Mouse (Mus musculus): ENCODE results near the gene Naa60. TPM values are rescaled to one million over a fixed set of nuclear protein-coding genes. Genes with fewer than 3 reads are reported as not detected.

Naa60 gene
- polyA plus RNA-seq, 1 experiment from 2014 or later, result 68.9 TPM

DNA sequence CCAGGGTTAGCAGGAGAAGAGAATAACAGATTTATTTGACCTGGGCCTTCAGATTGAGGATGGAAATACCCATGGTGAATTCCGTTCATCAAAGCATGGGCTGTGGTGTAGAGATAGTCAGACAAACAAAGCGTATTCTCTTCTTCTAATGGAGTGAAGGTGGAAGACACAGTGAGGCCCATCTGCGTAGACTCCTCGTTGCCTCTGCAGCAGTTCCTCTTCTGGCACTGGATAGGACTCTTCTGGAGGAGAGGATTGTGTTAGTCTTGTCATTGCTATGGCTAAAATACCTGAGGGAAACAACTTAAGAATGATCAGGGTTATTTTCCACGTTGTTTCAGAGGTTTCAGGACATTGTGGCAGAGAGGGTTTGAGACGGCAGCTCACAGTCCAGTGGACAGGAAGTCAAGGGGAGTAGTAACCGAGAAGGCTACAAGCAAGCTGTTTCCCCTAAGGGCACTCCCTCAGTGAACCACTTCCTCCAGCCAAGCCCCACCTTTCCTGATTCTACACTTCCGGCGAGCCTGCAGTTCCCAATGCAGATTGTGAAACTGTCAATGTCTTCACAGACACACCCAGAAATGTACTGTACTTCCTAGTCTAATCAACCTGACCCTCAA is 23.1 kb downstream of the Naa60 start:
- no peaks in the 10 kb centered on the region for H3K4me1 ChIP-seq
- H3K36me3 ChIP-seq, result peaks cover 40% of the 10 kb centered on the region
- no peak for ATAC-seq (ENCODE audit: low FRiP score, low read depth)

DNA sequence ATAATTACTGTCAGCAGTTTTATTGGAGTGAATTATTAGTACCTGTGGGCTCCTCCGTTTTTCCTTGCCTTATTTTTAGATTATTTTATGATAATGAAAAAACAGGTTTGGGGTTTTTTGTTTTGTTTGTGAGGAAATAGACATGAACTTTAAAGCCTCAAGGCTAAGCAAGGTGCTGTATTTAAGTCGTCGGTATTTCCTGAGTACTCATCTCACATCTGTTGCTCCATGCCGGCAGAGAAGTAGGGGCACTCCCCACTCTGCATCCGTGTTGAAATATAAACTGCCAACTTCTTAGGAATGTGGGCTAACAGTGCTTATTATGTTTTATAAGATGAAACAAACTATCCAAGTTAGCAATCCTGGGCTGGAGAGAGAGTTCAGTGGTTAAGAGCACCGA is 23.9 kb downstream of the Naa60 start:
- no peak for ATAC-seq (ENCODE audit: low FRiP score, low read depth)
- 91% methylated on average over 6 of the region's 6 CpGs for WGBS

More for the DNA sequence above, 23.1 kb downstream of the Naa60 start:
- WGBS, result 84% methylated on average over 9 of the region's 9 CpGs
- Histone ChIP-seq H3K4me3 (no peak overlapping the region), H3K27ac (no peak overlapping the region), H3K9me3 (no peaks in the 10 kb centered on the region), H3K27me3 (replicated peaks) (no peaks in the 10 kb centered on the region), H3K4me2 (replicated peaks) (no peak overlapping the region), H3K9ac (no peak overlapping the region)

DNA sequence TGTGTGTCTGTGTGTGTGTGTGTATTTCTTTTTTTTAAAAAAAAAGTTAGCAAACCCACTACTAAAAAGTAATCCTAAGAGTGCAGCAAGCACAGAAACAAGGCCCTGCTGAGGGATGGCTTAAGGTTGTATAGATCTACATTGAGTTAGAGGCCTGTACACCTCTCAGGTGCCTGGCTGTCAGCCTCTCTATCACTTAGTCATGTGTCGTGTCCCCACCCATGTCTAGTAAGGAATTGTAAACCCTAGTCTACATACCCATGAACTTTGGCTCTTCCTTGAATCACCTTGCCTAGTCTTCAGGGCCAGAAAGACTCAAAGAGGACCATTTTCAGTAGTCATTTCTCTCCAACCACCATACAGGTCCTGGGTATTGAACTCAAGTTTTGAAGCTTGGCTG is 24.4 kb downstream of the Naa60 start:
- no peak overlapping the region for H3K4me2 ChIP-seq (replicated peaks)
- no peak for ATAC-seq (ENCODE audit: low FRiP score, low read depth)
- no peaks in the 10 kb centered on the region for H3K4me1 ChIP-seq
- 96% methylated on average over 1 of the region's 1 CpGs for WGBS
- H3K4me3 ChIP-seq, result no peak overlapping the region
- H3K27me3 ChIP-seq (replicated peaks), result no peaks in the 10 kb centered on the region
- H3K9me3 ChIP-seq, result no peaks in the 10 kb centered on the region
- peaks cover 52% of the 10 kb centered on the region for H3K36me3 ChIP-seq
- H3K27ac ChIP-seq, result no peak overlapping the region
- no peak overlapping the region for H3K9ac ChIP-seq

More for the DNA sequence above, 23.9 kb downstream of the Naa60 start:
- H3K9ac ChIP-seq, result no peak overlapping the region
- no peak overlapping the region for H3K4me3 ChIP-seq
- H3K4me2 ChIP-seq (replicated peaks), result no peak overlapping the region
- H3K4me1 ChIP-seq, result no peaks in the 10 kb centered on the region
- H3K9me3 ChIP-seq, result no peaks in the 10 kb centered on the region
- no peak overlapping the region for H3K27ac ChIP-seq
- H3K27me3 ChIP-seq (replicated peaks), result no peaks in the 10 kb centered on the region
- H3K36me3 ChIP-seq, result peaks cover 47% of the 10 kb centered on the region

DNA sequence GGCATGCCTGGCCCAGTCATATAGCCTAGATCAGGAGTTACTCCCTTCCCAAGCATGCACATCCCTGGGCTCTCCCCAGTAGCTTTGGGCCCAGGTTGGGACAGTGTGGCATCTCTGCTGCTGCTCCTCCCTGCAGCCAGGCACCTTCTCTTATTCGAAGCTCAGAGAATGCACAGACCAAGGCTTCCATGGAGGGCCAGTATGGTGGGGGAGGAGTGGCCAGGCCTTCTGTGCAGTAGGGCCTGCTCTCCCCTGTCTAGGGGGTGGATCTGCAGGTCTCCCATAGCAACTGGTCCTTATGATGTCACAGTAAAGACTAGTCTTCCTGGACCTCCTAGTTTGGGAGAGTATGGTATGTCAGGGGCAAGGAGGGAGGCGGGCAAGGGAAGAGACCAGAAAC is 35.3 kb downstream of the Naa60 start:
- H3K27ac ChIP-seq, result no peak overlapping the region
- no peak for ATAC-seq (ENCODE audit: low FRiP score, low read depth)
- 68% methylated on average over 2 of the region's 2 CpGs for WGBS
- H3K9ac ChIP-seq, result no peak overlapping the region
- H3K4me3 ChIP-seq, result no peak overlapping the region
- no peaks in the 10 kb centered on the region for H3K9me3 ChIP-seq
- H3K27me3 ChIP-seq (replicated peaks), result no peaks in the 10 kb centered on the region
- peaks cover 7% of the 10 kb centered on the region for H3K4me1 ChIP-seq
- peaks cover 29% of the 10 kb centered on the region for H3K36me3 ChIP-seq
- H3K4me2 ChIP-seq (replicated peaks), result no peak overlapping the region

DNA sequence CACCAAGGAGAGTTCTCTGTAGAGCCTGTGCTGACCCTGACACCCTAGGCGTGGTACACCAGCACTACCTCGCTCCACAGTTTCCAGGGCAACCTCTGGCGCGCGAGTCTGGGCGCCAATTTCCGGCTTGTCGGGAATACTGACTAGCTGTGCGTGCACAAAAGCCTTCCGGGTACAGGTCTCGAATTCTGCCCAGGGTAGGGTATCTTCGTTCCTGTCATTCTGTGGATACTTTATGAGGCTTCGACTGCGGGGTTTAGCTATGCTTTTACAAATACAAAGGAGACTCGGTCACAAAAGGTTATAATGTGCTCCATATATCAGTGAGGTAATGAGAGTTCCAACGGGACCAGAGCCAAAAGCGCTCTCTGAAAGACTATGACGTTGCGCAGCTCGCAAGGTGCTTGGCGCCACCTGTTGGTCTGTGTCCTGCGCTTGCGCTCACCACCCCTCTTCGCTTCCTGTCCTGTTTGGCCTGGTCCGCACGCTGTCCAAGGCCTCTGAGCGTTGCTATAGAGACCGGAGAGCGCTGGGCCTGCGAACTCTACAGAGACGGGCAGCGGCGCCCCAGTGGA is 36.4 kb downstream of the Naa60 start, which contains the start of the genes 1700037C18Rik and Cluap1:
Gene 1700037C18Rik, minus strand, starts transcription at position 153 of the 575 bp plus-strand sequence.
Gene Cluap1, plus strand, starts transcription at position 265 of the 575 bp plus-strand sequence.
- no peak within 1 kb of the TSS for H3K27ac ChIP-seq
- H3K9ac ChIP-seq, result peak within 1 kb of the TSS; percentile 56
- H3K36me3 ChIP-seq, result peaks cover 31% of the 10 kb centered on the region
- peak within 1 kb of the TSS; percentile 86 for H3K4me2 ChIP-seq (replicated peaks)
- H3K27me3 ChIP-seq (replicated peaks), result no peaks in the 10 kb centered on the region
- peak within 1 kb of the TSS; percentile 57 for H3K4me3 ChIP-seq
- peaks cover 7% of the 10 kb centered on the region for H3K4me1 ChIP-seq
- peak; percentile 97 for ATAC-seq (ENCODE audit: low FRiP score, low read depth)
- under 1% methylated on average over 33 of the region's 33 CpGs for WGBS
- no peaks in the 10 kb centered on the region for H3K9me3 ChIP-seq

DNA sequence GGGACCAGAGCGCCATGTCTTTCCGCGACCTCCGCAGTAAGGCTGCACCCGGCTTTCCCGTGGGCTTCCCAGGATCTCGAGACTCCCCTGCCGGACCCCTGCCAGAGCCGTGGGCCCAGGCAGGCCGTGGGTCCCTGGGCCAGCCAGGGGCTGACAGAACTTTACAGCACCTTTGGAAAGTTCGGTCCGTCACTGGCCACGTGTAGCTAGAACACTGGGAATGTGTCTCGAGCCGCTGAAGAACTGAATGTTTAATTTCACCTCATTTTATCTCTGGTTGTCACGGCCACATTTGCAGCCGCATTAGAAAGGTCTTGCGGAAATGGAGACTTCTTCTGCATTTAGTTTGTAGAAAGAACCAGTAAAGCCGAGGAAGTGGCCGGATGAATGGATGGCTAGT is 36.9 kb downstream of the Naa60 start:
- 10% methylated on average over 20 of the region's 20 CpGs for WGBS
- Histone ChIP-seq H3K4me3 (peak overlapping the region; percentile 57), H3K36me3 (peaks cover 29% of the 10 kb centered on the region), H3K9me3 (no peaks in the 10 kb centered on the region), H3K4me2 (replicated peaks) (peak overlapping the region; percentile 86), H3K4me1 (peaks cover 7% of the 10 kb centered on the region), H3K27me3 (replicated peaks) (no peaks in the 10 kb centered on the region), H3K9ac (peak overlapping the region; percentile 56), H3K27ac (no peak overlapping the region)
- no peak; the same call in 1 of the 2 replicates for ATAC-seq (ENCODE audit: low FRiP score, low read depth)

DNA sequence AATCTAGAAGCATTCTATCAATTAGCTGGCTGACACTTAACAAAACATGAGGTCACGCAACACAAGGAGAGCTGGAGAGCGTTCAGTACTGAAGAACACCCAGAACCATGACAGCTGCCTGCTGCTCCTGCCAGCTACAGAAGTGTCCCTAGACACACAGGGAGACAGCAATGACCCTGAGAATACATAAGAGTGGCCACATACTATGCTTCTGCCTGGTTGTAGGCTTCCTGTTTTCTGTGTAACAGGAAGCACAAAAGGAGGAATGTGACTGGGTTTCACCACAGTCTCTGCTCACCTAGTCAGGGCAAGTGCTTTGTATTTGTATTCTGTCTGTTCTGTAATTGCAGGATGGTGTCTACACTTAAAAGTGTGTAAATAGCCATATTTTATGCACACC is 48.6 kb downstream of the Naa60 start:
- WGBS, result 95% methylated on average over 2 of the region's 2 CpGs
- Histone ChIP-seq H3K4me3 (no peak overlapping the region), H3K9me3 (no peaks in the 10 kb centered on the region), H3K4me1 (no peaks in the 10 kb centered on the region), H3K27me3 (replicated peaks) (no peaks in the 10 kb centered on the region), H3K27ac (no peak overlapping the region), H3K4me2 (replicated peaks) (no peak overlapping the region), H3K9ac (no peak overlapping the region), H3K36me3 (peaks cover 71% of the 10 kb centered on the region)
- ATAC-seq (ENCODE audit: low FRiP score, low read depth), result no peak

DNA sequence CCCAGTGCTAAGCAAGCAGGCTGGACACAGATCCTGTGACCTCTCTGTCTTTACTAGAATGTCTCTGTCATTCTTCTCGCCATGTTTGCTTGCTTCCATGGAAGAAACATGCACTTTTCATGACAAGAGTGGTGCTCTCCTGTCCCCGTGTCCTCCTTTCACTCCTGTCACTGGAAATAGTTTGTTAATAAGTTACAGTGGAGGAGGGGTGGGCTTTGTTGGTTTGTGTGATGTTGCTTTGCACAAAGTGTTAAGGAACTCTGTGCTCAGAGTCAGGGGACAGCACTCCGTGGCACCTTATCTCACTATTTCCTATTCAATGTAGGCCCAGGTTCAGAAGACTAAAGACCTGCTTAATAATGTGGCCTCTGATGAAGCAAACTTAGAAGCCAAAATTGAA is 51.3 kb downstream of the Naa60 start:
- H3K9me3 ChIP-seq, result no peaks in the 10 kb centered on the region
- ATAC-seq (ENCODE audit: low FRiP score, low read depth), result no peak
- no peaks in the 10 kb centered on the region for H3K4me1 ChIP-seq
- no peak overlapping the region for H3K27ac ChIP-seq
- no peak overlapping the region for H3K9ac ChIP-seq
- WGBS, result 95% methylated on average over 3 of the region's 3 CpGs
- H3K4me3 ChIP-seq, result no peak overlapping the region
- H3K4me2 ChIP-seq (replicated peaks), result no peak overlapping the region
- no peaks in the 10 kb centered on the region for H3K27me3 ChIP-seq (replicated peaks)
- H3K36me3 ChIP-seq, result peaks cover 70% of the 10 kb centered on the region

DNA sequence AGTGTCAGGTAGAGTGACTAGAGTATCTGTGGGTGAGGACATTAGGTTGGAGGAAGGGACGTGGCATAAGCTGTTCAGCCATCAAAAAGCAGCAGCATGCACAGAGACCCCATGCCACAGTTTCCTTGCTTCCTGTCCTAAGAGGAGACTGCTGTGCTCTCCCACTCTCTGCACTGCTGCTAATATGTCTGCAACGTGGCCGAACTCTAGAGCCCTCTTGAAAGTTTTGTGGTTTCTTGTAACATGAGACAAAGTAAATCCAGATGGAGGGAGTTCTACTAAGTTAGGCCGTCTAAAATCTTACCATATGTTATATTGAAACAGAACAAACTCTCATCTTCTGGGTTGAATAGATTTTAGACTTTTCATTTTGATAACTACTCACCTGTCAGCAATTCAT is 51.8 kb downstream of the Naa60 start:
- H3K27ac ChIP-seq, result no peak overlapping the region
- ATAC-seq (ENCODE audit: low FRiP score, low read depth), result no peak
- H3K9me3 ChIP-seq, result no peaks in the 10 kb centered on the region
- H3K27me3 ChIP-seq (replicated peaks), result no peaks in the 10 kb centered on the region
- no peak overlapping the region for H3K4me2 ChIP-seq (replicated peaks)
- H3K4me3 ChIP-seq, result no peak overlapping the region
- H3K4me1 ChIP-seq, result no peaks in the 10 kb centered on the region
- no peak overlapping the region for H3K9ac ChIP-seq
- WGBS, result 73% methylated on average over 4 of the region's 4 CpGs
- peaks cover 72% of the 10 kb centered on the region for H3K36me3 ChIP-seq

DNA sequence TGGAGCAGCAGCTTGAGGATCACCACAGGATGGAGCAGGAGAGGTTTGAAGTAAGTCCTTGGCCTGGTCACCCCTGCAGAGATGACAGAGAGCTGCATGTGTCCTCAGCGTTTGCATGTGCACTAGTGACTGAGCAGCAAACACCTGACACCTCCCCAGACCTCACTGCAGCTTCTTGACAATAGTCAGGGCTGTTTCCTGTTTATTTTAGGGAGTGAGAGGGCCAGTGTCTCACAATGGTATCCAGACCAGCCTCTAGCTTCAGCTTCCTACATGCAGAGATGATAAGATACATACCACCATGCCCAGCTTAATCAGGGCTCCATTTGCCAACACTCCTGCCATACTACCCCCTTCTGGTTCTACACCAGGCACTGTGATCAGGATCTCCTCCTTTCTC is 56.4 kb downstream of the Naa60 start:
- 70% methylated on average over 1 of the region's 1 CpGs for WGBS
- Histone ChIP-seq H3K27me3 (replicated peaks) (no peaks in the 10 kb centered on the region), H3K36me3 (peaks cover 63% of the 10 kb centered on the region)

DNA sequence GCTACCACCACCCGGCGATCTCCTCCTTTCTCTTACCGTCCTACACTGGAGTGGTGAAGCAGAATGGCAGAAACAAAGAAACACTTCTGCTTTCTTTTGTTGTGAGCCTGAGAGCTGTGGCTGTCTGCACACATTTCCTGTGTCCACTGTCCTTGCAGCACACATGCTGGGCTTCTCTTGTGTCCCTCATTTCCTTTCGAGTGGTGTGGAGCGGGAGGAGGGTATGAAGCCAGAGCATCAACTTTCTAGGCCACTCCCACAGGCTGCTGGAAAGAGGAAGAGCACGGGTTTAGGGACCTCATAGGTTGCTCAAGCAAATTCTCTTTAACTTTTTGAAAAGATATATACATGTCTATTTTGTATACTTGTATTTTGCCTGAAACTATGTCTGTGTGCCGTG is 57.0 kb downstream of the Naa60 start:
- Histone ChIP-seq H3K4me2 (replicated peaks) (no peak overlapping the region), H3K4me1 (no peaks in the 10 kb centered on the region), H3K27me3 (replicated peaks) (no peaks in the 10 kb centered on the region), H3K27ac (no peak overlapping the region), H3K9ac (no peak overlapping the region), H3K4me3 (no peak overlapping the region), H3K9me3 (no peaks in the 10 kb centered on the region), H3K36me3 (peaks cover 64% of the 10 kb centered on the region)
- ATAC-seq (ENCODE audit: low FRiP score, low read depth), result no peak
- 87% methylated on average over 7 of the region's 7 CpGs for WGBS

More for the DNA sequence above, 56.4 kb downstream of the Naa60 start:
- Histone ChIP-seq H3K9me3 (no peaks in the 10 kb centered on the region), H3K4me3 (no peak overlapping the region), H3K4me2 (replicated peaks) (no peak overlapping the region), H3K9ac (no peak overlapping the region), H3K27ac (no peak overlapping the region), H3K4me1 (no peaks in the 10 kb centered on the region)
- ATAC-seq (ENCODE audit: low FRiP score, low read depth), result no peak

DNA sequence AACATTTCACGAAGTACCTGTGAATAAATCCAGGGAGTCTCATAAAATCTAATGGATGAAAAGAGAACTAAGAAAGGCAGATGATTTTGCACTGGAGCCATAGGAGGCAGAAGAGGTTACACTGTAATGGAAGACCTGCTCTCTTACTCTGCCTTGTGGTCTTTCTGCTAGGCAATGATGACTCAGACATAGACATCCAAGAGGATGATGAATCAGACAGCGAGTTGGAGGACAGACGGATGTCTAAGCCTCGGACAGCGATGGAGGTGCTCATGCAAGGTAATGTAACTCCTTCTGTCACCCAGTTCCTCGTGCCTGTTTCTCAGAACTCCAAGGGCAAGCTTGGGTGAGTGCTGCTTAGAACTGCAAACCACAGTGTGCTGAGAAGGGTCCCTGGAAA is 61.4 kb downstream of the Naa60 start:
- Histone ChIP-seq H3K9ac (no peak overlapping the region), H3K4me1 (no peaks in the 10 kb centered on the region), H3K27ac (no peak overlapping the region), H3K36me3 (peaks cover 65% of the 10 kb centered on the region), H3K9me3 (no peaks in the 10 kb centered on the region), H3K4me3 (no peak overlapping the region), H3K4me2 (replicated peaks) (no peak overlapping the region), H3K27me3 (replicated peaks) (no peaks in the 10 kb centered on the region)
- WGBS, result 92% methylated on average over 6 of the region's 6 CpGs
- ATAC-seq (ENCODE audit: low FRiP score, low read depth), result no peak

DNA sequence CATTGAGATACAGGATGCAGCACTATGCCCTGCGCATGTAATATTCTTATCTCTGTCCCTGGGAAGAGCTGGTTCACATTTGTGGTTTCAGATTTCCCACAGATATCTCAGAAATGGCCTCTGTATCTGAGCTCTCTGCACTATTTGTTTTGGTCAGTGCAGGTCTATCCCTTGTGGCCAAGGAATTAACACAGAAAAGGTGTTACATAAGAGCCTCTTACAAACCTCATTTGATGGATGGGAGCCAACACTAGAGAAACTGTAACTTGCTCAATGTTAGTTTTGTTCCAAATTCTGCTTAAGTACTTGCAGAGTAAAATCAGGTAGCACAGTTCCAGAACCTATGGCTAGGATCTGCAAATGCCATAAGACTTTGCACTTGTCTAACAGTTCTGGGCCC is 61.9 kb downstream of the Naa60 start:
- Histone ChIP-seq H3K4me3 (no peak overlapping the region), H3K9me3 (no peaks in the 10 kb centered on the region), H3K27ac (no peak overlapping the region), H3K4me2 (replicated peaks) (no peak overlapping the region), H3K9ac (no peak overlapping the region), H3K4me1 (no peaks in the 10 kb centered on the region), H3K36me3 (peaks cover 66% of the 10 kb centered on the region), H3K27me3 (replicated peaks) (no peaks in the 10 kb centered on the region)
- WGBS, result 98% methylated on average over 1 of the region's 1 CpGs
- ATAC-seq (ENCODE audit: low FRiP score, low read depth), result no peak

Measured in neural tube, embryonic 12.5 days (tissue).